In the genomic region with DNA sequence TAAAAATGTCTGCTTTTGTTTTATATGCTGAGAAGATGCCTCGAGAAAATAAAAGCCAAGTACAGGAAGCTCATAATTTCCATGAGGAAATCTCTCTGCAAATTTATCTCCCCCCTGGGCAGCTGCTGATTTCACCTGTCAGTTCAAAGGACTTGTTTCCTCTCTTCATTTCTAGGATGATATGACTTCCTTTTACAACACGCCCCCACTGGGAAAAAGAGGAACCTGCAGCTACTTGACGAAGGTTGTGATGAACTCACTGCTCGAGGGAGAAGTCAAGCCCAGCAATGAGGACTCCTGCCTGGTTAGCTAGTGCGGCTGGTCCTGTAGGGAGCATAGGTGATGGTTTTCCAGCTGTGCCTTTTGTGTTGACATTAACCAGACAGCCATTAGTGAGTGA, we compare ENCODE assay signal across 16 mouse cellular contexts.
A peak's percentile ranks its signal among the peaks of the same experiment; 100 is the strongest.
DNase-seq lines count a peak whose midpoint lies in the region; TF ChIP-seq lines count a peak whose summit lies in the region.
"Had no signal": no experiment of that assay in that cellular context is flagged by ENCODE, and none has a peak within 500 bp of the region (broad histone marks: within the 10 kb centered on the region; RNA-seq: fewer than 3 reads in every experiment).

No protein-coding gene starts in this region.

- H3K36me3 ChIP-seq in embryonic facial prominence, embryonic 10.5 days (replicated peaks): peaks cover 40% of the 10 kb centered on the region

- WGBS in embryonic facial prominence, embryonic 10.5 days: 79% methylated on average over 5 of the region's 5 CpGs

- TF ChIP-seq CTCF in layer of hippocampus, adult 2 months (conservative IDR thresholded peaks at IDR 0.05): 0 out of 2 replicates have a peak, but pooled peaks have one; percentile 10

- H3K27ac ChIP-seq in layer of hippocampus, adult 2 months: no peak overlapping the region
- H3K27ac ChIP-seq in embryonic facial prominence, embryonic 10.5 days (replicated peaks): no peak overlapping the region
- H3K27ac ChIP-seq: embryonic facial prominence, embryonic 13.5 days; midbrain, embryonic 12.5 days; neural tube, embryonic 12.5 days; stomach, postnatal 0 days had no signal

- no peaks in the 10 kb centered on the region for H3K9me3 ChIP-seq in embryonic facial prominence, embryonic 10.5 days
- H3K9me3 ChIP-seq: embryonic facial prominence, embryonic 13.5 days; G1E; midbrain, embryonic 12.5 days; neural tube, embryonic 12.5 days had no signal

- H3K4me3 ChIP-seq in layer of hippocampus, adult 2 months: no peak overlapping the region
- H3K4me3 ChIP-seq in embryonic facial prominence, embryonic 10.5 days: no peak overlapping the region
- H3K4me3 ChIP-seq: embryonic facial prominence, embryonic 13.5 days; midbrain, embryonic 12.5 days; neural tube, embryonic 12.5 days had no signal

- H3K4me1 ChIP-seq in embryonic facial prominence, embryonic 10.5 days: no peaks in the 10 kb centered on the region
- H3K4me1 ChIP-seq: embryonic facial prominence, embryonic 13.5 days; midbrain, embryonic 12.5 days; neural tube, embryonic 12.5 days had no signal

- DNase-seq in layer of hippocampus, adult 2 months (ENCODE audit: low spot score in 2 of 2): no peak
- DNase-seq in layer of hippocampus, postnatal 14 days (ENCODE audit: low spot score in 2 of 2): no peak
- peak; percentile 49 for DNase-seq in A20 (ENCODE audit: low read depth, low spot score)
- DNase-seq in c-Kit-positive CD71-negative TER-119-negative erythroid progenitor cells, embryonic 14.5 days (ENCODE audit: low read depth): peak; percentile 16
- peak; percentile 15 to 40 for DNase-seq in thymus, adult 18-20 months
- no peak for DNase-seq in cerebellum, adult 8-10 months
- no peak for DNase-seq in embryonic facial prominence, embryonic 10.5 days (ENCODE audit: low spot score)
- DNase-seq in right cerebral cortex, postnatal 10 days (ENCODE audit: low spot score in 2 of 2): no peak
- DNase-seq: adrenal gland, postnatal 36 days; gastrocnemius, postnatal 36 days; kidney, adult 8-10 months had no signal

- no peaks in the 10 kb centered on the region for H3K27me3 ChIP-seq in embryonic facial prominence, embryonic 10.5 days (replicated peaks; ENCODE audit: low read depth, poor library complexity, severe bottlenecking)
- H3K27me3 ChIP-seq: embryonic facial prominence, embryonic 13.5 days; midbrain, embryonic 12.5 days; neural tube, embryonic 12.5 days had no signal

Comparison
In these comparisons a context has a peak if more than half of its experiments do, and no peak if none do; other contexts are left out.
1. DNase-seq: peak in A20 (single experiment), c-Kit-positive CD71-negative TER-119-negative erythroid progenitor cells, embryonic 14.5 days (single experiment) and thymus, adult 18-20 months (2 of 2); none in layer of hippocampus, adult 2 months (0 of 2), layer of hippocampus, postnatal 14 days (0 of 2), cerebellum, adult 8-10 months (single experiment), embryonic facial prominence, embryonic 10.5 days (single experiment) and right cerebral cortex, postnatal 10 days (0 of 2).